Mouse (Mus musculus) olfactory bulb, adult 2 months (tissue): ENCODE measurements around the gene Miox. TPM values are rescaled to one million over a fixed set of nuclear protein-coding genes. Genes with fewer than 3 reads are reported as not detected.

Experiments
- H3K27ac ChIP-seq: fragments of 200-500 bp; 2 replicates; pipeline ENCODE4 v1.5.1; 2012; ENCODE audit warnings: low read depth, low read length; ENCODE audit not compliant: insufficient read depth
- H3K4me1 ChIP-seq: fragments of 200-500 bp; 2 replicates; pipeline ENCODE4 v1.6.1; 2012; ENCODE audit warnings: low read length; ENCODE audit not compliant: control insufficient read depth, insufficient read depth
- H3K4me3 ChIP-seq: fragments of 200-500 bp; 2 replicates; pipeline ENCODE4 v1.5.1; 2012; ENCODE audit warnings: mild to moderate bottlenecking, low read depth, low read length, moderate library complexity; ENCODE audit not compliant: insufficient read depth
- CTCF ChIP-seq: fragments of 200-500 bp; IDR thresholded peaks from 2 replicates; pipeline ENCODE4 v1.5.1; 2012; ENCODE audit warnings: low read depth, mild to moderate bottlenecking, low read length, moderate library complexity; ENCODE audit not compliant: insufficient read depth
- POLR2A ChIP-seq: fragments of 200-500 bp; IDR thresholded peaks from 2 replicates; pipeline ENCODE4 v1.6.1; 2012; ENCODE audit warnings: mild to moderate bottlenecking, low read depth, low read length, moderate library complexity; ENCODE audit not compliant: insufficient read depth
- WGBS: fragments of 180-500 bp; shearing (Covaris S2); methylation state at CpG from one replicate; pipeline ENCODE4 v1.1.7; 2018; 5-methylcytosine and 5-hydroxymethylcytosine counted together
- polyA plus RNA-seq: library from polyadenylated mRNA; stranded (reverse); fragments of >200 nt; gene quantifications from 2 replicates; pipeline ENCODE4 v1.2.4, GENCODE M21; 2012; ENCODE audit warnings: low replicate concordance; ENCODE audit not compliant: missing spikeins, insufficient read depth, insufficient read length

Miox gene
- polyA plus RNA-seq, 1 experiment: not detected

GRCm38 (mm10) chr15:89365141-89365551, 30.9 kb downstream of the Miox start:
- 95% methylated on average over 4 of the region's 4 CpGs for WGBS
- Histone ChIP-seq H3K4me3 (no peak overlapping the region), H3K4me1 (no peaks in the 10 kb centered on the region), H3K27ac (no peak overlapping the region)
- no peak for TF ChIP-seq CTCF
- no peak for TF ChIP-seq POLR2A

GRCm38 (mm10) chr15:89372068-89372467, 37.9 kb downstream of the Miox start:
- H3K4me3 ChIP-seq: no peak overlapping the region
- H3K27ac ChIP-seq: no peak overlapping the region
- peaks cover 20% of the 10 kb centered on the region for H3K4me1 ChIP-seq
- no peak for TF ChIP-seq CTCF
- TF ChIP-seq POLR2A: no peak
- WGBS: 83% methylated on average over 13 of the region's 13 CpGs

GRCm38 (mm10) chr15:89372536-89372935, 38.3 kb downstream of the Miox start:
- peaks cover 23% of the 10 kb centered on the region for H3K4me1 ChIP-seq
- no peak overlapping the region for H3K27ac ChIP-seq
- TF ChIP-seq CTCF (no peak), POLR2A (no peak)
- H3K4me3 ChIP-seq: no peak overlapping the region
- WGBS: 81% methylated on average over 7 of the region's 7 CpGs

GRCm38 (mm10) chr15:89373027-89373761, 39.0 kb downstream of the Miox start:
- H3K4me3 ChIP-seq: peak overlapping the region; percentile 83
- peak overlapping the region; percentile 85 for H3K27ac ChIP-seq
- WGBS: 1% methylated on average over 35 of the region's 35 CpGs
- peaks cover 23% of the 10 kb centered on the region for H3K4me1 ChIP-seq
- TF ChIP-seq POLR2A (no peak; the same call in 1 of the 2 replicates), CTCF (peak; percentile 56)

- TF ChIP-seq POLR2A (0 out of 2 replicates have a peak, but pooled peaks have one; percentile 45), CTCF (peak; percentile 96)
- Histone ChIP-seq H3K27ac (peak within 1 kb of the TSS; percentile 85), H3K4me3 (peak within 1 kb of the TSS; percentile 83), H3K4me1 (peaks cover 29% of the 10 kb centered on the region)
- WGBS: 2% methylated on average over 42 of the region's 42 CpGs
Measured at GRCm38 (mm10) chr15:89373762-89374248, 39.6 kb downstream of the Miox start, which contains the start of gene Sco2. Sco2 (minus strand) TSS chr15:89373846.

GRCm38 (mm10) chr15:89374340-89374739, 40.1 kb downstream of the Miox start:
- peak overlapping the region; percentile 6; the same call in 1 of the 2 replicates for H3K27ac ChIP-seq
- peak overlapping the region; percentile 83 for H3K4me3 ChIP-seq
- TF ChIP-seq POLR2A (no peak), CTCF (no peak)
- WGBS: 48% methylated on average over 9 of the region's 9 CpGs
- H3K4me1 ChIP-seq: peaks cover 34% of the 10 kb centered on the region

- Histone ChIP-seq H3K27ac (no peak overlapping the region), H3K4me3 (no peak overlapping the region), H3K4me1 (peaks cover 34% of the 10 kb centered on the region)
- TF ChIP-seq POLR2A (no peak), CTCF (no peak)
- WGBS: 94% methylated on average over 17 of the region's 17 CpGs
Measured at GRCm38 (mm10) chr15:89374801-89375534, 40.8 kb downstream of the Miox start.

GRCm38 (mm10) chr15:89376040-89376439, 41.8 kb downstream of the Miox start:
- Histone ChIP-seq H3K27ac (no peak overlapping the region), H3K4me1 (peaks cover 34% of the 10 kb centered on the region), H3K4me3 (no peak overlapping the region)
- WGBS: 85% methylated on average over 7 of the region's 7 CpGs
- TF ChIP-seq CTCF: no peak
- no peak for TF ChIP-seq POLR2A

GRCm38 (mm10) chr15:89376957-89377356, 42.8 kb downstream of the Miox start, which contains the start of gene Tymp:
Tymp (minus strand) TSS chr15:89377039.
- Histone ChIP-seq H3K27ac (no peak within 1 kb of the TSS), H3K4me3 (no peak within 1 kb of the TSS), H3K4me1 (peaks cover 34% of the 10 kb centered on the region)
- 30% methylated on average over 16 of the region's 16 CpGs for WGBS
- TF ChIP-seq CTCF (no peak), POLR2A (no peak)
